Mouse (Mus musculus): ENCODE results near the gene Rab35. TPM values are rescaled to one million over a fixed set of nuclear protein-coding genes. Genes with fewer than 3 reads are reported as not detected.

Gene Rab35
- polyA plus RNA-seq, 1 experiment, result 50.8 TPM

DNA sequence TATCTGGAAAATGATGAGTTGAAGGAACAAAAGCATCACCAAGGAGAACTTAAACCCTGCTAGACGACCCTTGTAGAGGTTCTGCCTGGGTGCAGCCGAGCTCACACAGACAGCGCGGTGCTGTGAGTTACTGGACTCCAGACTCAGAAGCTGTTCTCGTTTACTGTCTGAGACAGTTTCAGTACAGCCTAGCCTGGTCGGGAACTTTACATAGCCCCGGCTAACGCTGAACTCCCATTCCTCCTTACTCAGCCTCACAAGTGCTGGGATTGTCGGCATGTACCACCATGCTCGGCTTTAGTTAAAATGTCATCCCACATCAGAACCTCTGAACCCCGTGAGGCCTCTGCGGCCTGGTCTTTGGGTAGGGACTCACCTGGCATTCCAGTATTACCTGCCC, 37.3 kb downstream of the Rab35 start:
- no peak overlapping the region for H3K4me3 ChIP-seq (ENCODE audit: low read depth, low read length)
- H3K27ac ChIP-seq (ENCODE audit: insufficient read depth, low read depth, low read length), result no peak overlapping the region
- H3K27me3 ChIP-seq (ENCODE audit: control insufficient read depth, insufficient read depth, low read length), result no peaks in the 10 kb centered on the region
- 89% methylated on average over 12 of the region's 12 CpGs for WGBS
- no peaks in the 10 kb centered on the region for H3K36me3 ChIP-seq (ENCODE audit: control insufficient read depth, insufficient read depth, low read length)
- TF ChIP-seq CTCF (IDR thresholded peaks at IDR 0.05; ENCODE audit: extremely low read depth, insufficient read length, insufficient replicate concordance, low read depth, low read length) (no peak), POLR2A (IDR thresholded peaks at IDR 0.05; ENCODE audit: low read depth, low read length) (no peak)
- H3K4me1 ChIP-seq (ENCODE audit: control insufficient read depth, insufficient read depth, insufficient read length, low read length), result no peaks in the 10 kb centered on the region

GRCm38 (mm10) chr5:115669974-115670373, 38.3 kb downstream of the Rab35 start:
- H3K4me1 ChIP-seq (ENCODE audit: control insufficient read depth, insufficient read depth, insufficient read length, low read length), result no peaks in the 10 kb centered on the region
- TF ChIP-seq CTCF (IDR thresholded peaks at IDR 0.05; ENCODE audit: extremely low read depth, insufficient read length, insufficient replicate concordance, low read depth, low read length) (no peak), POLR2A (IDR thresholded peaks at IDR 0.05; ENCODE audit: low read depth, low read length) (no peak)
- H3K4me3 ChIP-seq (ENCODE audit: low read depth, low read length), result no peak overlapping the region
- no peaks in the 10 kb centered on the region for H3K27me3 ChIP-seq (ENCODE audit: control insufficient read depth, insufficient read depth, low read length)
- H3K36me3 ChIP-seq (ENCODE audit: control insufficient read depth, insufficient read depth, low read length), result no peaks in the 10 kb centered on the region
- H3K27ac ChIP-seq (ENCODE audit: insufficient read depth, low read depth, low read length), result no peak overlapping the region
- WGBS, result 84% methylated on average over 11 of the region's 11 CpGs

DNA sequence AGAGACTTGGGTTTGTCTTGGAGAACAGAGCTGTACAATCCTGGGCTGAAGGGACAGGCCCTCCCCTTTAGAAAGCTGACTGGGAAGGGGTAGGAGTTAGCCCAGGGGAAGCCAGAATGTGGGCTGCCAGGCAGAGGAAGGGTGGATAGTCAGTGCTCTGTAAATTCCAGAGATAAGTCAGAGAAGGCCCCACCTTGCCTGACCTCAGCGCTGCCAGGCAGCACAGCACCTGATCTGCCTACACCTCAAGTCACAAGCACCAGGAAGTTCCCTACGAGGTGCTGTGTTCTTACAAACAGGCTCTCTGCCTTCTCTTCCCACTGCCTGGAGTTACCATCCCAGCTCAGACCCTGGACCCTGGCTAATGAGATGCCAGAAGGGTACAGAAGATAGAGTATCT, 38.7 kb downstream of the Rab35 start:
- TF ChIP-seq CTCF (IDR thresholded peaks at IDR 0.05; ENCODE audit: extremely low read depth, insufficient read length, insufficient replicate concordance, low read depth, low read length), result no peak
- no peak for TF ChIP-seq POLR2A (IDR thresholded peaks at IDR 0.05; ENCODE audit: low read depth, low read length)
- no peak overlapping the region for H3K27ac ChIP-seq (ENCODE audit: insufficient read depth, low read depth, low read length)
- WGBS, result 29% methylated on average over 2 of the region's 2 CpGs
- H3K4me1 ChIP-seq (ENCODE audit: control insufficient read depth, insufficient read depth, insufficient read length, low read length), result no peaks in the 10 kb centered on the region
- H3K4me3 ChIP-seq (ENCODE audit: low read depth, low read length), result no peak overlapping the region
- H3K36me3 ChIP-seq (ENCODE audit: control insufficient read depth, insufficient read depth, low read length), result no peaks in the 10 kb centered on the region
- no peaks in the 10 kb centered on the region for H3K27me3 ChIP-seq (ENCODE audit: control insufficient read depth, insufficient read depth, low read length)

GRCm38 (mm10) chr5:115671846-115672245, 40.1 kb downstream of the Rab35 start:
- 77% methylated on average over 8 of the region's 8 CpGs for WGBS
- no peak for TF ChIP-seq CTCF (IDR thresholded peaks at IDR 0.05; ENCODE audit: extremely low read depth, insufficient read length, insufficient replicate concordance, low read depth, low read length)
- no peak overlapping the region for H3K27ac ChIP-seq (ENCODE audit: insufficient read depth, low read depth, low read length)

DNA sequence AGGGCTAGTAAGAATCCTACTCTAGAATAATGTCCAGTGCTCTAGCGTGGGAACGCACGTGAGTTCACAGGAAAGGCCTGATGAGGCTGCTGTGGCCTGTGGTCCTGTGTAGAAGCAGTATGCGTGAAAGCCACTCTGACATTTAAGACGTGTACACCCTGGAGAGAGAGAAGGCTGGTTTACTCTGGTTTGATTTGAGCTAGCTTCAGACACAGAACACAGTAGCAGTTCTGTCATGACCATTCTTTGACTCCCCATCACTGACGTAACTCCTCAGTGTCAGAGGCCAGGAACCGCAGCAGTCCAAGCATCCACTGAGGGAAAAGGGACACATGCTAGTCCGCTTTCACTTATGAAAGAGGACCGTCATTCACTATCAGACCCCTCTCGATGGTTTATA, 53.4 kb downstream of the Rab35 start:
- no peak overlapping the region for H3K4me3 ChIP-seq (ENCODE audit: low read depth, low read length)
- TF ChIP-seq CTCF (IDR thresholded peaks at IDR 0.05; ENCODE audit: extremely low read depth, insufficient read length, insufficient replicate concordance, low read depth, low read length), result no peak
- no peak for TF ChIP-seq POLR2A (IDR thresholded peaks at IDR 0.05; ENCODE audit: low read depth, low read length)

More at GRCm38 (mm10) chr5:115671846-115672245, 40.1 kb downstream of the Rab35 start:
- Histone ChIP-seq H3K4me1 (ENCODE audit: control insufficient read depth, insufficient read depth, insufficient read length, low read length) (no peaks in the 10 kb centered on the region), H3K4me3 (ENCODE audit: low read depth, low read length) (no peak overlapping the region), H3K27me3 (ENCODE audit: control insufficient read depth, insufficient read depth, low read length) (no peaks in the 10 kb centered on the region), H3K36me3 (ENCODE audit: control insufficient read depth, insufficient read depth, low read length) (no peaks in the 10 kb centered on the region)

GRCm38 (mm10) chr5:115686716-115687115, 55.0 kb downstream of the Rab35 start:
- WGBS, result 63% methylated on average over 7 of the region's 7 CpGs
- no peak overlapping the region for H3K4me3 ChIP-seq (ENCODE audit: low read depth, low read length)
- no peaks in the 10 kb centered on the region for H3K4me1 ChIP-seq (ENCODE audit: control insufficient read depth, insufficient read depth, insufficient read length, low read length)
- H3K27me3 ChIP-seq (ENCODE audit: control insufficient read depth, insufficient read depth, low read length), result no peaks in the 10 kb centered on the region
- no peak overlapping the region for H3K27ac ChIP-seq (ENCODE audit: insufficient read depth, low read depth, low read length)
- TF ChIP-seq CTCF (IDR thresholded peaks at IDR 0.05; ENCODE audit: extremely low read depth, insufficient read length, insufficient replicate concordance, low read depth, low read length) (no peak), POLR2A (IDR thresholded peaks at IDR 0.05; ENCODE audit: low read depth, low read length) (no peak)
- H3K36me3 ChIP-seq (ENCODE audit: control insufficient read depth, insufficient read depth, low read length), result no peaks in the 10 kb centered on the region

More for the DNA sequence above, 53.4 kb downstream of the Rab35 start:
- Histone ChIP-seq H3K36me3 (ENCODE audit: control insufficient read depth, insufficient read depth, low read length) (no peaks in the 10 kb centered on the region), H3K27ac (ENCODE audit: insufficient read depth, low read depth, low read length) (no peak overlapping the region), H3K27me3 (ENCODE audit: control insufficient read depth, insufficient read depth, low read length) (no peaks in the 10 kb centered on the region), H3K4me1 (ENCODE audit: control insufficient read depth, insufficient read depth, insufficient read length, low read length) (no peaks in the 10 kb centered on the region)
- WGBS, result 83% methylated on average over 10 of the region's 10 CpGs

GRCm38 (mm10) chr5:115693271-115693670, 61.6 kb downstream of the Rab35 start:
- Histone ChIP-seq H3K27me3 (ENCODE audit: control insufficient read depth, insufficient read depth, low read length) (no peaks in the 10 kb centered on the region; the same call in 1 of the 2 replicates), H3K27ac (ENCODE audit: insufficient read depth, low read depth, low read length) (no peak overlapping the region), H3K36me3 (ENCODE audit: control insufficient read depth, insufficient read depth, low read length) (no peaks in the 10 kb centered on the region), H3K4me1 (ENCODE audit: control insufficient read depth, insufficient read depth, insufficient read length, low read length) (no peaks in the 10 kb centered on the region), H3K4me3 (ENCODE audit: low read depth, low read length) (no peak overlapping the region)
- 53% methylated on average over 3 of the region's 3 CpGs for WGBS
- TF ChIP-seq POLR2A (IDR thresholded peaks at IDR 0.05; ENCODE audit: low read depth, low read length), result no peak
- TF ChIP-seq CTCF (IDR thresholded peaks at IDR 0.05; ENCODE audit: extremely low read depth, insufficient read length, insufficient replicate concordance, low read depth, low read length), result no peak

Measured in small intestine, adult 2 months (tissue).